Mouse (Mus musculus) E14TG2a.4 (cell line): ENCODE results near the gene Ptpn22.

ENCODE experiments used
- CTCF ChIP-seq: conservative IDR thresholded peaks from 2 replicates; pipeline ENCODE4 v1.5.1; 2014; ENCODE audit warnings: low read length
- POU5F1 ChIP-seq: IDR thresholded peaks from 2 replicates; pipeline ENCODE4 v1.6.1; 2014; ENCODE audit warnings: low read length, borderline replicate concordance

GRCm38 (mm10) chr3:103834001-103834400 lies 25.6 kb upstream of the Ptpn22 start:
- TF ChIP-seq CTCF (no peak), POU5F1 (no peak)
